Mouse (Mus musculus) lung, postnatal 4 days (tissue): ENCODE results near the gene Gstt2.

Experiments used
- DNase-seq, 2 experiments: peaks; one replicate each; pipeline ENCODE4 v3.0.0; 2021

Gstt2 gene

DNA sequence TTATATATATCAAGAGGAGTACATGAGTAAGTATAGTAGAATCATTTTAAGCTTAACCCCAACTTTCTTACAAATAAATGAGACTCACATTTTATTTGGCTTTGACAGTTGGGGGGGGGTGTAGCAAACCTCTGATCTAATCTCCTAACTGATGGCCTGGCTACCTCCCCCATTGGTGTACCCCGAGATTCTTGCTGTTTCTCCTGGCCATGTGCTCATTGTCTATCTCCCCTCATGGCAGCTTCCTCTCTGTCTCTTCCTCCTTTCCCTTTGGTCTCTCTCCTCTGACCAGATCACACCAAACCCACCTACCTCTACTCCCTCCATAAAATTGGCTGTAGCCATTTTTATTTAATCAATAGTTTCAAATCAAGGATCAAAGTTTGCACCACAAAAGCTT, 13.4 kb downstream of the Gstt2 start:
- DNase-seq: no peak

DNA sequence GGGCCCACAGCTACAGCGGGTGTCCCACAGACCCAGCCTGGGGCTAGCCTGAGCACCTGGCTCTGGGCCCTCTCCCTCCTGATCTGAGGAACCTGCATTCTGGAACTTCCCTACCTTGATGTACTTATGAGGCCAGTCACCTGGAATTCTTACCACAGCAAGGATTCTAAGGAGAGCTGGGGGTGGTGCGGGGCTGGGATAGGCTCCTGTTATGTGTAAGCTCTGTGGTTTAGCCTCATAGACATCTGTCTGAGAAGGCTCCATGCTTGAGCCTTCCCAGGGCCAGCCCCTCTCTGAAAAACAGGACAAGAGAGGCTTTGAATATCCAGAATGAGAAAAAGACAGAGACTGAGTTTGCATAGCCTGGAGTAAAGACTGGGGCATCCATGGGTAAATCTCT, 14.8 kb downstream of the Gstt2 start, which contains the start of gene Gstt4:
Gene Gstt4, minus strand, starts transcription at position 101 of the 400 bp plus-strand sequence.
- no peak for DNase-seq

DNA sequence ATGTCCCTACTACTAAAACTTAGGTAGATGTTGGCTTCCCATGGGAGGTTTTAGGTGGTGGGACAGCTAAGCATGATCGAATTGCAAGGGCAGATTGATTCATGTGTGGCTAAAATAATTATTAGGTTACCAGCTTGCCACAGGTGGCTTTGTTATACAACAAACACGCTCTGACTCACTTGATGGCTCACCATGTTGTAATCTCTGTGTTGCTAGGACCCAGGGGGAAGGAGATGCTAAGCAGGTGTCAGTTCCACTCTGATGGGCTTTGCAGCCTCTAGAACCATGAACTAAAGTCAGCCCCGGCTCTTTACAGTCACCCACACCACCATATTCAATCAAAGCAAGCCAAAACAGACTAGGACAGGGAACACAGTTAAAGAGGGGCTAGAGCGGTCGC, 17.3 kb downstream of the Gstt2 start:
- no peak for DNase-seq

DNA sequence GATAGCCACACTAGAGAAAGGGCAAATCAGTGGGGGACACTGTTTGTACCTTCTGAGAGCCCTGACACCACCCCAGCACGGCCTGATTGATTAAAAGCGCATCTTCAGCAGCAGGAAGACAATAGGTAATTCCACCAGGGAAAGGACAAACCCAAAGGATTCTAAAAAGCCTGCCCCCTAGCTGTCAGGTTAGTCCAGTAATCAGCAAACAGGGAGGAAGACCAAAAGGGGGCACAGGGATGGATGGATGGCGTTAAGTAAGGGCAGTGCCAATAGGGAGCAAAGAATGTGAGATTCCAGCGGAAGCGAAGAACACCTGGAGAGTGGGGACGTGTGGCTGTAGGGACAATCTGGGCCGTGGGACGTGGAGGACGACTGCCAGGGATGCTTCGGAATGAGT, 18.6 kb downstream of the Gstt2 start:
- no peak for DNase-seq

DNA sequence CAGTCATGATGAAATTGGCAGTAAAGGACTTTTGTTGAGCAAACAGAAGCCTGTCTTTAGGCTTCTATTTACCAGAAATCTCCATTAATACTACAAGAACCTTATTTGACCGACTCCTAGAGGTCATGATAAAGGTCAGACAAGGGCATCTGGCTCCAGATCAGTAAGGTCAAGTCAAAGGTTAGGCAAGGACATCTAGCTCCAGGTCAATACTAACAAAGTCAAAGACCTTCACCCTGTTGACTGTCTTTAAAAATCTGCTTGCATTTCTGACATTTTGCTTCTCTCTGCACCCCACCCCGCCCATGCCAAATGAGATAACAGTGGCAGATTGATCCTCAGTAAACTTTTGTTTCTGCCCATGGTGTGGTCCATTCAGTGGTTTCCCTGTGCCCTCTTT, 33.0 kb downstream of the Gstt2 start:
- no peak for DNase-seq

DNA sequence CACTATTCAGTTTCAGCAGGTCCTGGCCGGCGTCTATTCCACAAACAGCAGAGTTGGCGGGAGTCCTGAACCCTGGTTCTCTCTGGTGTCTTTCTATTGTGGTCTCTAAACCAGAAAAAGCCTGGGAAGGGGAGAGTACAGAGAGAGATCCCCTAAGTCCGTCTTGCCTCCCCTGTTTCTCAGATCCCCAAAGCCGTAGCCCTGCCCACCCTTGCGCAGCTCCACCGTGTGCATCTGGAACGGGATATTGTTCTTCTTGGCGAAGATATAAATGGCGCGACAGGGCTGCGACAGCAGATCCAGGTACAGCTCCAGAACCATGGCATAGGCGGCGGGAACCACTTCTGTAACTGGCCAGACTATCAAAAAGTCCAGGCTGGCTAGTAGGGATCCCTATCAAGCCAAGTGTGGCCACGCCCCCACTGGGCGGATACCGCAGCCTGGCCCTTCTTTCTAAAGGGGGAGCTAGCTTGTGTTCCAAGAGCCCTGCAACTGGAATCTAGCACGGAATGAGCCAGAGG, 39.0 kb downstream of the Gstt2 start, which contains the start of gene Gstt1:
Gene Gstt1, minus strand, starts transcription at position 409 of the 521 bp plus-strand sequence.
- DNase-seq: peak; percentile 72 to 78

DNA sequence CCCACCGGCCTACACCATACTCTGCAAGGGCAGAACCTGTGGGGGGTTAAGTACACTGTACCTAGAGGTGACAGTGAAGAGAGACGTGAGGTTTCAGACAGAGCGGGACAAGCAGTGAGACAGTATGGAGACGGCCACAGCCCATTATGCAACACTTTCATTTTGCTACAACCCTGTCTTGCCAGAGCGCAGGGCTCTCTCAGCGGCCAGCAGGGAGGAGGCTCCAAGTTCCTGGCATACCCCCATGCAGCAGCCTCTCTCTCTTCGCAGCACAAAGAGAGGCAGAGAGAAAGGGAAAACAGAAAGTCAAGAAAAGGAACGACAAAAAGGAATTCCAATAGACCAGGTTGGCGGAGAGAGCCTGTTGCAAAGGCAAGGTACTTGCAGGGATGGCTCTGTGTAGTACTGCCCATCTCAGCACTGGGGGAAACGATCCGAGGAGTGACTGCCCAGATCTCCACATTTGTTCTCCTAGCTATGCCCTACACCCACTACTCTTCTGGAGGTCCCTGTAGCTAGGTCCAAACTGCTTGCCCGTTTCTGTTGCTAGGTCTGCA, 39.5 kb downstream of the Gstt2 start:
- peak; percentile 56 to 70 for DNase-seq

DNA sequence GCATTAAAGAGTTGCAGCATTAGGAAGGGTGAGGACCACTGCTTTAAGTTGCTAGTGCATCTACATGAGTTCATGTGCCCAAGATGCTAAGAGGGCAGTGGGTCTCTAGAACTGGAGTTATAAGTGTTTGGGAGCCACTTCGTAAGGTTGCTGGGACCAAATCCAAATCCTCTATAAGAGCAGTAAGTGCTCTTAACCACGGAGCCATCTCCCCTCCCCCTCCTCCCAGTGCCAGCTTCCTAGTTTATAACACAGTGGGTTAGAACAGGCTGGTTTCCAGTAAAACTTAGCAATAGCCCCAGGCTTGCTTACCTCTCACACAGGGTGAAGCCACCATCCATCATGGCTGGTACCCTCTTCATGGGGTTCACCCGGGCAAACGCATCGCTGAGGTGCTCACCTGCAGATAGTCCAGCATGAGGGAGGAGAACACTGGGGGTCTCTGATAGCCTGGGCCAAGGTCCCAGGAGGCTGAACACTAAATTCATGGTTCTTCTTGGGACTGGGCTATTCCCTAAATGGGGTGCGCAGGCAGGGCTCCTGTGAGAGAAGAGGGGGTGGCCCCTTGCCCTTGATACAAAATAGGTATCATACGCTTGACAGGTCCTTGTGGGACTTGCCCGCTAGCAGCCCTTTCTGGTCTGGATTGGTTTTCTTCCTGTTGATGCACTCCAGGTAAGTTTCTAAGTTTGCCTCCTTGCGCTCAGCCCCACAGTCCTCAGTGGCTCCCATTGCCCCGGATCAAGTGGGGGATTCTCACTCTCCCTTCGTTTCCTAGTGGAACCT, 40.3 kb downstream of the Gstt2 start:
- peak; percentile 34 to 50 for DNase-seq

DNA sequence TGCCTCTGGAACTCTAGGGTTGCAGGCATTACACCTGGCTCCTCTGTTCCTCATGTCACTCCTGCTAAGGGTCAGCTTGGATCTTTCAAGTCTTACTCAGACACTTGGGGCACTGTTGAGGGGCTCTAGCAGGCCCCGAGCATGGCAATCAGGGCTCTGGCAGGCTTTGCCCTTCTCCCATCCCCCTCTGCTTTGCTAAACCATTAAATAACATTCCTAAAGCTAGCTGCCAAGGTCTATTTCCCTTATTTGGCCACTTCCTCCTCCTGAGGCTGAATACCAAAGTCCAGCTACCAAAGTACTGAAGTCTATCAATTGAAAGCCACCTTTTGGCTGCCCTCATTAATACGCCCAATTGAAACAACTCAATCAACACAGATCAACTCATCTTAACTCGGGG, 42.3 kb downstream of the Gstt2 start:
- peak; percentile 58 to 70 for DNase-seq

DNA sequence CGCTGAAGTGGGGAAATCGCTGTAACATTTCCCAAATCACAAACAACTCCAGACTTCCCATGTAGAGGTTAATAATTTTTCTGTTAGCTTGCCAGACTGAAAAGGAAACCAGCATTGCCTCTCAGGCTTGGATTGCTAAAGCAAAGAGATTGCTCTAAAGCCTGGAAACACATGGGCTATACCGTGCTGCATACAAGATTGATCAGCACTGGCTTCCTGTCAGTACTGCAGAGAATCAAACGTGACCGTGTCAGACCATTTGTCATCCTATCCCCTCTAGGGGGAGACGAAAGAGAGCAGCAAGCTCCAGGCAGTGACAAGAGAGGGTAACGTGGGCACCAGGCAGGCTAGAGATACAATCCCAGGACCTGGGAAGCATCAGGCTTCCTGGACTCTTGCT, 46.5 kb downstream of the Gstt2 start:
- DNase-seq: no peak

DNA sequence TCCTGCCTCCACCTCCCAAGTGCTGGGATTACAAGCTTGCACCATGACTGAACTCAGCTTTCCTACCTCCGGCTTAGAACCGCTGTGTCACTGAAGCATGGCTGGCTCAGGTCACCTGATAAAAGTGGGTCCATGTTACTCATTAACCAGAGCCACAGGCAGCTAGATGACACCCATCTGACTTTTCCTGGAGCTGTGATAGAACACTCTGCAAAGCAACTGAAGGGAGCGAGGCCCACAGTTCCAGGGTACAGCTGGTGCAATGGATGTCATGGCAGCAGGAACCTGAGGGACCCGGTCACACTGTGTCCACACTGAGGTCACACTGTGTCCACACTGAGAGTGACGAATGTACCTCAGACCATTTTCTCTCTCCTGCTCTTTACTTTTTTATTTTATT, 47.4 kb downstream of the Gstt2 start:
- peak in 1 of 2 experiments; percentile 30 for DNase-seq

DNA sequence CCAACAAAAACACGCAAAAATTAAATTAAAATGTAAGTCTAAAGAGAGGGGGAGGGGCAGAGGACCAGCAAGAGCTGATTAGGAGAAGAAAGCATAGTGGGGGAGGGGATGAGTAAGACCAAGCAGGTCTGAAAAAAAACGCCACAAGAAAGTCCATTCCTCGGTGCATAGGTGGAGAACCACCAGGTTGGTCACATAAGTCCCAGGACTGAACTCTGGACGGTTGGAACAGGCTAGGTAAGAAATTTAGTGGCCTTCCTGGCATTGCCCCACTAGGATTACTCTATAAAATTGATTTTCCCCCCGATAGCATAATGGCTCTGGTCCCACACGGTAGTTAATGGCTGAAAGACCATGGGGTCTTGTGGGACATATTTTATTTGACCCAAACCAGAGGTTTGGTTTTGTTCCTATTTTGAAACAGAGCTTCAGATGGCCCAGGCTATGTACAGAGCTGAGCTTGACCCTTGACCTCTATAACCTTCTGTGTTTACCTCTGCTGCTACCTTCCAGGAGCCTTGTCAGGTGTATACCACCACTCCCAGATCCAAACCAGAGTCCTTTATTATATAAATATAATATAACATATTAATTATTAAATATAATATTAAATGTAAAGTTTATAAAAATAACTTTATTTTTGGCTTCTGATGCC, 48.0 kb downstream of the Gstt2 start:
- DNase-seq: no peak

DNA sequence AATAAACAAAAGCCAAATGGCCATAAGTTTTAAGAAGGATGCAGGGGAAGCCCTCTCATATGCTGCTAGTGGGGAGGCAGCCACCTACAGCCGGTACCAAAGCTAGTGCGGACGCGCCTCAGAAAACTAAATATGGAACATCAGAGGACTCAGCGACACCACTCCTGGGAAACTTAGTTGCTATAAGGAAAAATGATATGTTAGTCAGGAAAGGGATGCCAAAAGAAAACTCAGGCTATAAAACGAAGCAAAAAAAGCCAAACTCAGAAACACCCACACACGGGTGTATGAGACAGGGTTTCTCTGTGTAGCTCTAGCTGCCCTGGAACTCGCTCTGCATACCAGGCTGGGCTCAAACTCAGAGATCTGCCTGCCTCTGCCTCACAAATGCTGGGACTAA, 48.9 kb downstream of the Gstt2 start:
- DNase-seq: no peak

DNA sequence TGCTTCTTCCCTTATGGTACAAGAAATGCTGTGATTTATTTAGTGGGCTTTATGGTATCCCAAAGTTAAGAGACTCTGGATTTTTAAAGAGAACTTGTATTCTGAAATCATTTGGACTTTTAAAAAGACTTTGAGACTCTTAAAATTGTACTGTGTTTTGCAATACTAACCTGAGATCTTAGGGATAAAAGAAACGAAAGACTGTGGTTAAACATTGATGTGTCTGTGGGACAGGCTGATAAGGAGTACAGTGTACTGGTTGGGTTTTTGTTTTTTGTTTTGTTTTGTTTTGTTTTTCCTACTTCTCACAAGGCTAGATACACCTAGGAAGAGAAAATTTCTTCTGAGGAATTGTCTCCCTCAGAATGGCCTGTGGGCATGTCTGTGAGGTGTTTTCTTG, 51.8 kb downstream of the Gstt2 start:
- no peak for DNase-seq
